Mouse (Mus musculus) G1E (cell line): ENCODE measurements at regions not wholly inside any gene's neighbourhood (a gene's known extent, or its start where the extent isn't known, plus 50 kb on each side); places are given as distances from the start of the nearest gene placed in this dataset.

Experiments used
- CTCF ChIP-seq: IDR thresholded peaks from 2 replicates; pipeline ENCODE4 v1.5.1; 2012; ENCODE audit warnings: low read depth, low read length, inconsistent platforms, mixed read lengths
- GATA1 ChIP-seq: IDR thresholded peaks from 2 replicates; pipeline ENCODE4 v1.6.1; 2012; ENCODE audit warnings: borderline replicate concordance, low read length, inconsistent platforms, mixed read lengths
- GATA2 ChIP-seq: IDR thresholded peaks from 2 replicates; pipeline ENCODE4 v1.6.1; 2012; ENCODE audit warnings: low read depth, low read length, inconsistent platforms, borderline replicate concordance
- POLR2AphosphoS5 ChIP-seq: IDR thresholded peaks from 2 replicates; pipeline ENCODE4 v1.6.1; 2012; ENCODE audit warnings: low read depth, low read length, inconsistent platforms; ENCODE audit not compliant: insufficient replicate concordance
- TAL1 ChIP-seq: conservative IDR thresholded peaks from 2 replicates; pipeline ENCODE4 v1.6.1; 2012; ENCODE audit warnings: low read depth, low read length, inconsistent platforms, mixed read lengths

GRCm38 (mm10) chr1:152231717-152232202 lies 141.8 kb upstream of the 1700025G04Rik start:
- TF ChIP-seq CTCF (no peak), GATA1 (no peak), POLR2AphosphoS5 (no peak), TAL1 (no peak), GATA2 (no peak)
